Mouse (Mus musculus) thymus, postnatal 4 days (tissue): Measurements from ENCODE around the gene Nfib.

ENCODE experiments used
- DNase-seq: peaks from one replicate; pipeline ENCODE4 v3.0.0; 2021

The Nfib gene

DNA sequence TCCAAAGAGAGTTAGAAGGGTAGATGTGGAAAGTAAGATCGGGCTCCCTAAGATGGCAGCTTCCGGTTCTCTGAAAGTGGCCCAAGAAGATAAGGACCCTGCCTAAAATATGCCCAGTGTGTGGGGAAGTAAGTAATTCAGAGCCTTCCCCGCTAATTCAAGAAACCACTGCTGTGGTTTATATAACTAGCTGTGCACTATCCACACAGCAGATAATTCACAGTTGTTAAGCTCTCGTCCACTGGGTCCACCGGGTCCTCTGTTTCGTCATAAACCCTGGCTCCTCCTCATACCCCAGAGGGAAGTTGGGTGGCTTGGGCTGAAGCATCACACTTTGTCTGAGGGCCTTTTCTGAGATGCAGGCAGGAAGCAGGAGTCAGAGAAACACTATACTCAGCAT lies 19.5 kb downstream of the Nfib start:
- no peak for DNase-seq

GRCm38 (mm10) chr4:82684088-82684715 lies 21.3 kb downstream of the Nfib start:
- DNase-seq, result no peak

- no peak for DNase-seq
Measured at GRCm38 (mm10) chr4:82683583-82683982, 22.0 kb downstream of the Nfib start.

- DNase-seq, result no peak
Measured at GRCm38 (mm10) chr4:82676104-82676503, 29.4 kb downstream of the Nfib start.

- DNase-seq, result no peak
Measured at GRCm38 (mm10) chr4:82667271-82667872, 38.2 kb downstream of the Nfib start.

- DNase-seq, result no peak
Measured at GRCm38 (mm10) chr4:82664436-82664835, 41.1 kb downstream of the Nfib start.

GRCm38 (mm10) chr4:82663749-82664381 lies 41.7 kb downstream of the Nfib start:
- no peak for DNase-seq

DNA sequence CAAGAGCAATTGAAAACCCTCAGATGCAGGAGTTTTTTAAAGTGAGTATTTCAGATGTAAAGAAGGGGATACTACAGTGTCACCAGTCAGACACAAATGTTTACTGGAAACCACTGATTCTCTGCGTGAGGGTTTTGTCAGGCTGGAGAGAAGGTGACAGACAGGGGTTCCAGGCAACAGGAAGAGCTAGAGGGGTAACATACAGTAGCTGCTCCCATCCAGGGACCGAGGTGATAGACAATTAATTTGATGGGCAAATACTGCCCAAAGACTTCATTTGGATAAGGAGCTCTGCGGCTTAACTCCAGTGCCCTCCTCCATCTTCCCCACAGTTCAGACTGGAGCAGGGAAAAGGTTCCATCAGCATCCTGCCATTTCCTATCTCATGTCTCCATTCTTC lies 42.9 kb downstream of the Nfib start:
- no peak for DNase-seq

DNA sequence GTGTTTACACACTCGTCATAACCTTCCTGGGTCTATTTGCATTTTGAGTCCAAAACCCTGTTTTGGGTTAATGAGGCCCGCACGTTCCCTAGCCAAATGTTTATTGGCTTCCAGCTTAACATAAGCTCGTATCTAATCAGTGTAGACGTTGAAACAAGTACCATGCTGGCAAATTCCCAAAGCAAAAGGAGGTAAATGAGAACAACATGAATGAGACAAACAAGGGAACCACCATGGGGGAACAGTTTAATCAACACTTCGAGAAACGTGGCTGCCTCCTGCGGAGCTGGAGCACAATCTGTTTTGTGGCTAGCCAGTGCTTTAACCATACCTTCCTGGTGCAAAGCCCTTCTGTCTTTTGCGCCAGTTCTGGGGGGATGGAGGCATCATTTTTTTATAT lies 43.3 kb downstream of the Nfib start:
- no peak for DNase-seq

- DNase-seq, result no peak
Measured at GRCm38 (mm10) chr4:82661215-82661614, 44.3 kb downstream of the Nfib start.

DNA sequence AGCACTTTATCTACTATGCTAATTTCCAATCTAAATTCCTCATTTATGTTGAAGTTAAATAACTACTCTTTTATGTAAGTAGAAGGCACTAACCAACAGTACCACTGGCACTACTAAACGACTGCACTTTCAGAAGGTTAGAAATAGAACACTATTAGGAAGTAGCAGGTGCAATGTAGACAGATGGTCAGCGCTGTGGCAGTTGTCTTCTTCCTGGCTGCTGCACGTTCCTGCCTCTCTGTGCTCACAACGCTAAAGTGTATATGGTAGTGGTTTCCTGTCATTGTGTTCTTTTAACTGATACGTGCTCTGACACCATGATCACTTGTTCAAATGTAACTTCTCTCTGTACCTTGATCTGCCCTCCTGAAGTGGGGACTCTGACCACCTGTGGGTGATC lies 59.9 kb downstream of the Nfib start:
- no peak for DNase-seq

- no peak for DNase-seq
Measured at GRCm38 (mm10) chr4:82644797-82645196, 60.8 kb downstream of the Nfib start.

DNA sequence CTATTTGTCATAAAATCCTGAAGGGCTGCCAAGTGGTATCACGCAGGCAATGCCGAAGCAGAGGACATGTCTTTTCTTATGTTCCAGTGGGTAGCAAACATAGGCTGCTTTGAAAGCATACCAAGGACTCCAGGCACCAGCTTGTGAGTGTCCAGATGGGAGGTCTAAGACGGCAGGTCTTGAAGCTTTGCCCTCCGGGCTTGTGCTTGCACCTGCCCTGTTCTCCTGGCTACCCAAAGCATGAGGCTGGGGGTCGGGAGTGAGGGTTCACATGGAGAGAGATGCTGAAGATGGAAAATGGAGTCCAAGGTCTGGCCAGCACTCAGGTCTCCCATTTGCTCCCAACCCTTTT lies 61.8 kb downstream of the Nfib start:
- no peak for DNase-seq

DNA sequence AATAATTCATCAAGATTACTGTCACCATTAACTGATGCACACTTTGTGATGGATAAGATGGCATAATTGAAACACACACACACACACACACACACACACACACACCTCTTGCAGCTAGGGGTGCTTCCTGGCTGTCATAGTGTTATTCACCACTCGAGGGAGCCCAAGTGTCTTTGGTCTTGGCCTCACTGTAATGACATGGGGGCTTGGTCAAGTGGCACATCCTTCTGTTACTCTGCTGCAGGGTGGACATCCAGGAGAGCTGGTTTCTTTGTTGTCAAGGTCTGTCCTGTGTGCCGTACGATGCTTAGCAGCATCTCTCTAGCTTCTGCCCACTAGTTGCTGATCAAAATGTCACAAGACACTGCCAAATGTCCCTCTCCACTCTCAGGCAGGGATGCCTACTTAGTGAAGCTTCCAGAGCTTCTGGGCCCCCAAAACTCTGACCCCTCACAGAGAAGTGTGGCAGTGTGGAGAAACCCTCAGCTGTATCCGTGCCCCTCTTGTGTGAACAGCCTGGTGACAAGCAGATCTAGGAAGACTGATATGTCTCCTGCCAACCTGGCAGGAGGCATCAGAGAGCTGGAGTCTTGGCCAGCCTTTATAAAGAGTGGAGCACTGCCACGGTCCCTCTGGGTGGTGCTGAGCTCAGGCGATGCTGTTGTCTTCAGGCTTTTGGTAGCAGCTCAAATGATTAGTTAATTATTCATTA lies 62.4 kb downstream of the Nfib start:
- peak; percentile 25 for DNase-seq

DNA sequence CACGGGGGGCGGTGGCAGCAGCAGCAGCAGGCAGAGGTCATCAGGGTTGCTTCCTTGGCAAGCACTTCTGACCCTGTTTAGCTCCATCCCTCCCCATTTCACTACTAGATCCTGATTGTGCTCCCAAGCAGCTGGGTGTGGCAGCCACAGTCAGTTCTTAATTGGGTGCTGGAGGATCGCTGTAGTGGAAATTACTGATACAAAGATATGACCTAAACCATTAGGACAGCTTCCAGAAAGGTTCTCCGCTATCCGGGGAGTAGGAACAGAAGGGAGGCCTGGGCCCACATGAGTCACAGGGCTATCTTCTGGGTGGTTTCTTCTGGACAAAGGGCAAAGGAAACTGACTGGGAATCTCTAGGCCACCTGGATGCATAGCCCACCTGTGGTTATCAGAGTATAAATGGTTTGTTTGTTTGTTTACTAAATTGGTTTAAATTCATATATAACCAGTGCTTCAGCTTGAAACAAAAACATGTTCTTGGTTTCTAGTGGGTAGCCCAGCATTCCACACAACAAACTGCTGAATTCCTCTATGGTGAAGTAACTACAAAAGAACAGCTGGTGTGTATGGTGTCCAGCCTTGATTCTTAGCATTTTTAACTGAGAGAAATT lies 64.4 kb downstream of the Nfib start:
- no peak for DNase-seq

DNA sequence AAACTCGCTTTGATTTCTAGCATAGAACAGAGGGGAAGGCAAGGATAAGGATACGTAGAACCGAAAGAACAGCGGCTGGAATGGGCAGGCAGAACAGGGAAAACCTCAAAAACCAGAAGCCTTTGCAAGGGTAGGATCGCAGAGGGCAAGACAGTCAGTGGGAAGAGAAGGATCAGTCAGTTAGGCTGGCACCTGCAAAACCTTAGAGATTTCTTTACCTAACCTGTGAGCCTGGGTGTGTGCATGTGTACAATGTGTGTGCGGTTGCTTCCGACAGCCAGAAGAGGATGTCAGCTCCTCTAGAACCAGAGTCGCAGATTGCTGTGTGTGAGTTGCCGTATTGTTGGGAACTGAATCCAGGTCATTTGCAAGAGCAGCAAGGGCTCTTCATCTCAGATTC lies 67.3 kb downstream of the Nfib start:
- DNase-seq, result no peak

- no peak for DNase-seq
Measured at GRCm38 (mm10) chr4:82637633-82638032, 67.9 kb downstream of the Nfib start.

DNA sequence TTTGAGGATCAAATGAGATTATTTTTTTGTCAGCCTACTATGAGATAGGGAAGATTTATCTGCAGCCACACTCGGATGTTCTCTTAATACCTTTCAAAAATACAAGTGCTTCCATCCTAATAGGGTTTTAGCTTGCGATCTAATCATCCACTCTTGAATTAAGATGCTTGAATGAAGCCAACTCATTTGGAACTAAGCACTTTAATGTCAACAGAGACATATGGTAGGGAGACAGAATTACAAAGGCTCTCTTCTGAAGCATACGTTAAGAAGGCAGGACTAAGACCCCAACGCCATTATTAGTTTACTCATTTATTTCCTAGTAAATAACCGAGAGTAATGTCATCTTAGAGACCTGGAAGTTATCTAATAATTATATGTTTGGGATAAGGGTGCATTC lies 68.9 kb downstream of the Nfib start:
- DNase-seq, result no peak

DNA sequence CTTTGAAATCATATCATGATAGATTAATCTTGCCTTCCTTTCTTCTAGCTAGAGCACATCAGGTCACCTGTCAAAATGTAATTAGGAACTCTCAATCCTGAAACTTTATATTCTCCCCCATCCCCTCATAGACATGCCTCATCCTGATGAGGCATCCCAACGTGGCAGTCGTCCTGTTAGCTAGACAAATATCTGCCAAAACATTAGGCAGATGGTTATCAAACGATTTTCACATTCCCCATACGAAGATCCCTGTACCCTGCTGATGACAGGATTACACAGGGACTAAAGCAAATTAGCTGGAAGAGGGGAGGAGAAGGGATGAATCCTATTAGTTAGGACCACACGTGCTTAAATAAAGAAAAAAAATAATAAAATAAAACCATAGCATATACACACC lies 69.7 kb downstream of the Nfib start:
- DNase-seq, result no peak

GRCm38 (mm10) chr4:82635118-82635517 lies 70.4 kb downstream of the Nfib start:
- no peak for DNase-seq

- no peak for DNase-seq
Measured at GRCm38 (mm10) chr4:82634365-82634764, 71.2 kb downstream of the Nfib start.

DNA sequence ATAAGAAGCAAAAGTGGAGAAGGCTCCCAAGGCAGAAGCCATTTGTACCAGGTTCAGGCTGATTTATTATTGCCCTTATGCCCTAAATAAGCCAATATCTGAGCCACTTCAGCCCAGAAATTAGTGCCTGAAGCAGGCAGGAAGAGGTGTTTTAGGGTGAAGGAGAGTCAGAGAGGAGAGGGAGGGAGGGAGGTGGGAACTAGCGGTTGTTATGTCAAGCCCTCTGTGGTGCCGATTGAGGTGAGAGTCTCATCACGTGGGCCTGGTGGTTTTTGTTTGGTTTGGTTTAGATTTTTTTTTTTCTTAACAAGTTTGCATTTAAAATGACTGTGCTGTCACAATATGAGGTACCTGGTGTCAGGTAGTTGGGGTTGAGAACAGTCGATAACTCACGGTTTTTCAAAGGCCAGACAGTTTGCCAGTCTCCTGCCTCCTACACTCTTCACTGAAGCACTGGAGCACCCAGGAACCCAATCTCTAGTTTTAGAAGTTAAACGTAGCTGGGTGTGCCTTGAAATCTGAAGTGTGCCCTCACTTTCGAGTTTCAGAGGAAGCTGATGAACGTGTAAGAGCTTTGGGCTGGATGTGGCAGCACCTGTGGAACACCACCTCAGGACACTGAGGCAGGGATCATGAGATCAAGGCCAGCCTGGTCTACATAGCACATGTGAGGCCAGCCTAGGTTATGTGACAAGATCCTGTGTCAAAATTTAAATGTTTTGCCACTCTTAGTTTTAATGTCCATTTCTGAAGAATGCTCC lies 81.1 kb downstream of the Nfib start:
- DNase-seq, result no peak

- no peak for DNase-seq
Measured at GRCm38 (mm10) chr4:82623835-82624234, 81.7 kb downstream of the Nfib start.
